Comparison of ENCODE assay signal across 8 mouse cellular contexts in genomic region chr9:15357484-15358275, GRCm38 (mm10). TPM values are rescaled to one million over a fixed set of nuclear protein-coding genes. Genes with fewer than 3 reads are reported as not detected.
DNase-seq lines count a peak whose midpoint lies in the region; ATAC-seq lines count a peak whose summit lies in the region.

Gene Cep295 (minus strand): TSS chr9:15357788.

- peak; percentile 94 for ATAC-seq in megakaryocyte progenitor cell, adult 5-6 weeks (replicated peaks; ENCODE audit: poor library complexity)

- peak; percentile 92 for DNase-seq in adipocyte (ENCODE audit: low spot score)
- DNase-seq in embryo, embryonic 10 days (ENCODE audit: low spot score) = peak; percentile 96
- DNase-seq in gastrocnemius, postnatal 10 days = peak; percentile 99
- peak; percentile 97 for DNase-seq in induced T-regulatory cell, adult 2 months (ENCODE audit: low read depth)
- DNase-seq in left cerebral cortex, adult 9 months (ENCODE audit: low spot score in 2 of 2) = peak; percentile 86 to 95
- peak; percentile 98 for DNase-seq in right cerebral cortex, postnatal 14 days
- DNase-seq in urinary bladder, postnatal 36 days (ENCODE audit: low spot score in 2 of 2) = peak; percentile 94 to 96

RNA-seq across cellular contexts. Expression of gene Cep295, which starts in this region (rescaled TPM):
- total RNA-seq in gastrocnemius, postnatal 10 days (2021) = 10 to 100 TPM; 10.1 TPM
- 45.0 and 82.7 TPM in 2 replicates for total RNA-seq in megakaryocyte progenitor cell, adult 5-6 weeks (2015)
- total RNA-seq in megakaryocyte progenitor cell, adult 5-6 weeks (2017) = 35.1 and 60.7 TPM in 2 replicates

Comparison
In these comparisons a context has a peak if more than half of its experiments do, and no peak if none do; other contexts are left out.
1. Peak in every context shown above with its lines: DNase-seq and ATAC-seq.